Mouse (Mus musculus): ENCODE results near the gene Cnp.

DNA sequence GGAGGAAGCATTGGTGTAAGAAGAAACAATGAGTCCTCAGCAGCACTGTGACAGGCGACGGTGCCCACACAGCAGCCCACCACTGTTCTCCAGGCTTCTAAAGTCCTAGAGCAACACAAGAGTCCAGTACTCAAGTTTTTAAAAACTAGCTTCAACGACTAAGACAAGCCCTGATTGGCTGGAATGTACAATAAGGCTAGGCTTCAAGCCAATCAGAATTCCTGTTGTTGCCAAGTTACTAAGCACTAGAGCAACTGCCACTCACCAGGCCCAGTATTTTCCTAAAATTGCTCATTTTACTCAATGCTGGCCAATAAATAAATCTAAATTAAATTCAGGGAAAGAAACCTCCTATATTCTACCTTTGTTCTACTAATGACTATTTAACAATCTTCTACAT lies 38.5 kb downstream of the Cnp start:
- TF ChIP-seq CTCF (IDR thresholded peaks at IDR 0.05; ENCODE audit: control insufficient read depth, insufficient read depth, insufficient read length) (no peak), MAX (IDR thresholded peaks at IDR 0.05) (no peak), MYOG (IDR thresholded peaks at IDR 0.05; ENCODE audit: control insufficient read depth, extremely low read depth, insufficient read length) (no peak), USF1 (IDR thresholded peaks at IDR 0.05; ENCODE audit: low read depth) (no peak)
